Mouse (Mus musculus): ENCODE measurements at regions not wholly inside any gene's neighbourhood (a gene's known extent, or its start where the extent isn't known, plus 50 kb on each side); places are given as distances from the start of the nearest gene placed in this dataset.
"Not testable (repeated sequence)": the region's sequence is repeated elsewhere in the genome, so short reads cannot be mapped to it uniquely, and the experiment has no call there.

GRCm38 (mm10) chr17:6547064-6547760 lies 54.3 kb upstream of the Dynlt1c start:
- DNase-seq (ENCODE audit: low spot score); H3K27ac ChIP-seq (replicated peaks); H3K9me3 ChIP-seq (replicated peaks); H3K36me3 ChIP-seq; H3K4me3 ChIP-seq; H3K4me1 ChIP-seq; H3K27me3 ChIP-seq (ENCODE audit: low read depth, poor library complexity, severe bottlenecking): not testable (repeated sequence)
- WGBS = no CpG with 5 or more reads among the region's 8 CpGs

DNA sequence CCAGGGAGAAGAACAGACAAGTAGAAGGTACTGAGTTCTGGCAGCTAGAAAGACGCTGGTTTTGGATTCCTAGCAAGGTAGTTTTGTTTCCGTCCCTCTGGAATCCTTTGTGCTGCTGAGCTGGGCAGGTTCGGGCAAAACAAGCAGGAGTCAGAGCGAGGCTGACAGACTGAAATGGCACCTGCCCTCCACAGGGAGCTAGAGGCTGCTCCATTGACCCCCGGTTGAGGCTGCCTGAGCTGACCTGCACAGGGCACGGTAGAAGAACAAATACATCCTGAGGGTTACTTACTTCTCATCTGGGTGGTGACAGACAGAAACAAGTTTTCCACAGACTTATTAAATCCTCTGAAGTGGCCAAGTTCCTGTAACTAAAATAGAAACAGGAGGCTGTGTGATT lies 53.5 kb upstream of the Dynlt1c start:
- not testable (repeated sequence) for H3K27ac ChIP-seq (replicated peaks); H3K4me1 ChIP-seq; H3K9me3 ChIP-seq (replicated peaks); H3K4me3 ChIP-seq; DNase-seq (ENCODE audit: low spot score); H3K27me3 ChIP-seq (ENCODE audit: low read depth, poor library complexity, severe bottlenecking); H3K36me3 ChIP-seq
- no CpG with 5 or more reads among the region's 6 CpGs for WGBS

Measured in midbrain, embryonic 10.5 days (tissue).